Mouse (Mus musculus) adrenal gland (tissue): ENCODE data around the gene 2410004B18Rik.
"Not testable (repeated sequence)": the region's sequence is repeated elsewhere in the genome, so short reads cannot be mapped to it uniquely, and the experiment has no call there.

ENCODE experiments used
- intact Hi-C: fragments of 180-260 bp; cut with DNase I; formaldehyde crosslinking; loops from one replicate; pipeline ENCODE4 v1.15.1; 2025

The 2410004B18Rik gene

GRCm38 (mm10) chr3:145963101-145964017, 25.5 kb downstream of the 2410004B18Rik start:
- intact Hi-C loops: no loop called here

- intact Hi-C loops: no loop called here
Measured at GRCm38 (mm10) chr3:145964018-145964387, 26.2 kb downstream of the 2410004B18Rik start.

DNA sequence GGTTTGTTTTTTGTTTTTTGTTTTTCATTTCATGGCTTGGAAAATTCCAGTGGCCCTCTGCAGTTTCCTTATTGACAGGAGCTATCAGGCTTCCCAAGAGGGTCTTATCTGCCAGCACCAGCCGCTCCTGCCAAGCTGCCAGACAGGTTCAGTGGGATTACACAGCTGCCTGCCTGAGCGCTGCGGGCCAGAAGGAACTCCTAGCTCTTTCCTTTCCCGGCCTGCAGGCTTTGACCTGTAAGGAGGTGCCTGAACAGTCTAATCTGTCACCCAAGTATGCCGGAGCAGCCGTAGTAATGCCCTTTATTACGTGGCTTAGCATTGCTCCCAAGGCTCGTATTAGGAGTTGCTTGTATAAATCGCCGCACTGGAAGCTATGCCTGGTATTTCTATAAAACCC, 26.7 kb downstream of the 2410004B18Rik start:
- intact Hi-C loops: no loop called here

- intact Hi-C loops: not testable (repeated sequence)
Measured at GRCm38 (mm10) chr3:145965583-145965982, 27.8 kb downstream of the 2410004B18Rik start.

GRCm38 (mm10) chr3:145966806-145967205, 29.0 kb downstream of the 2410004B18Rik start:
- intact Hi-C loops: no loop called here

DNA sequence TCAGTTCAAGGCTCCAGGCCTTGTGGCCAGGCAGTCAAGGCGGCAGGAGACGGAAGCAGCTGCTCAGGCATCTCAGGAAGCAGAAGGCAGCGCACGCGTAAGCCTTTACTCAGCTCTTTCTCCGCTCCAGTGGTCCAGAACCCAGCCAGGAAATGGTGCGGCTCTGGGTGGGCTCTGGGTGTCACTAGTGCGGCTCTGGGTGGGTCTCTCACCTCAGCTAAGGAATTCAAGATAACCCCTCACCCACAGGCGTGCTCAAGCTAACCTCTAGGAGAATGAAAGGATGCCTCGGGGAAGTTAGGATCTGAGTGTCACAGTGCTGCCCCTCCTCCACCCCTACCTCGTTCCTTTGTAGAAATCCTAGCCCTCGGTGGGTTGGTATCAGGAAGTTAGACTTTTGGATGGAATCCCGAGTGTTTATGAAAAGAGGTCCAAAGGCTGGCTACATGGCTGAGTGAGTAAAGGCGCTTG, 31.3 kb downstream of the 2410004B18Rik start:
- intact Hi-C loops: no loop called here

DNA sequence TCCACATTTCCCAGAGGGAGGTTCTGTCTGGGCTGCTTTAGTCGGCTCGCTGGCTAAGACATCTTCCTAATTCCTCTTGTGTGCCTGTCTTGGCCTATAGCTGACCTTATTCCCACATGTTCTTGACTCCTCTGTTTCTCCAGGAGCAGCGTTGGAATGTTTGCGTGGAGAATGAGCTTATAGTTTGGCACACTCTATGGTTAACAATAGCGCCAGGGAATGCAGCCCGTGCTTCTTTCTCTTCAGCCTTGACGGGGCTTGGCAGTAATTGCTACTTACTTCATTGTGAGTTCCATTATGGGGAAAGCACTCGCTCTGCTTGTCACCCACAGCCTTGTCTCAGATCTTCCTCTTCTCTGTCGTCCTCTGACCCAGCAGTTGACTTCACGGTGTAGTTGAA, 33.7 kb downstream of the 2410004B18Rik start:
- intact Hi-C loops: no loop called here

DNA sequence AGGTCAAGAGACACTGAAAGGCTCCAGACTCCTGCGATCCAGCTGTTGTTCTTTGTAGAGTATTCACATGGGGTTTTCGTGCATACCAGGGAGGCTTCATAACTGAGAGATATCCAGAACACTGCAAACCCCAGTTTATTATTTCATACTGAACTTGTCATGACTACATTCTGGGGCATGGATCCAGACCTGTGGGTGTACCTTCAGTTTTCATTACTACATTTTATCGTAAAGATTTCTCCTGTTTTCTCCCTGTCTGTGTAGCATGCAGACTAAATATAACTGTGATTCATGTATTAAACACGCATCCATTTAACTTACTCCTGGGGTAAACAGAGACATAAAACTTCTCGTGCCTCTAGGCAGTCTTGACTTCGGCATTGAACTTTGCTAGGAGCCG, 37.2 kb downstream of the 2410004B18Rik start:
- intact Hi-C loops: no loop called here

- intact Hi-C loops: no loop called here
Measured at GRCm38 (mm10) chr3:145985333-145985925, 47.6 kb downstream of the 2410004B18Rik start.

DNA sequence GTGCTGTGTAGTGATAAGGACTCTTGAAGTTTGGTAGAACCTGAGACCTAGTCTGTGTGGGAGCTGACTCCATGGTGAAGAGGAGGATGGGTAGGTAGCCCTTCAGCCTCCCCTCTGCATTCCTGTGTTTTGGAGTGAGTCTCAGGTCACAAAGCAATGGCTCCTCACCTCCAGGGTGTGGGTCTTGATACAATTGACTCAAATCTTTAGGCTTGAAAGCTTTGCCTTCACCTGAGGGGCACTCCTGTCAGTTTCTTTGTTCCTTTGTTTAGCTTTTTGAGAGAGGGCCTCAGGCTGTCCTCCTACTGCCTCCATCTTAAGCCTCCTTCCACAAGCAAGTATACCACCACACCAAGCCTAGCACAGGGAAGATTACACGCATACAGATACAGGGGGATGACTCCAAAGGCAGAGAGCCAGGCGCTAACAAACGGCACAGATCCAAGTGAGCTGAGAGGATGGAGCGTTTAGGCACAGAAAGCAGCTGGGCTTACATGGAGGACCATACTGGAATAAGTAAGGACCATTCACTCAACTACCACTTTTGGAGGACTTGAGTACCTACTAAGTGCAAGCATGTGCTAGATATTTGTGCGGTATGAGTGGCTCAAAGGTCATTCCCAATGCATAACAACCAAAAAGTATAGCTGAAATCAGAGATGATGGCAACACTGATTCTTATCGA, 48.6 kb downstream of the 2410004B18Rik start:
- intact Hi-C loops: no loop called here

DNA sequence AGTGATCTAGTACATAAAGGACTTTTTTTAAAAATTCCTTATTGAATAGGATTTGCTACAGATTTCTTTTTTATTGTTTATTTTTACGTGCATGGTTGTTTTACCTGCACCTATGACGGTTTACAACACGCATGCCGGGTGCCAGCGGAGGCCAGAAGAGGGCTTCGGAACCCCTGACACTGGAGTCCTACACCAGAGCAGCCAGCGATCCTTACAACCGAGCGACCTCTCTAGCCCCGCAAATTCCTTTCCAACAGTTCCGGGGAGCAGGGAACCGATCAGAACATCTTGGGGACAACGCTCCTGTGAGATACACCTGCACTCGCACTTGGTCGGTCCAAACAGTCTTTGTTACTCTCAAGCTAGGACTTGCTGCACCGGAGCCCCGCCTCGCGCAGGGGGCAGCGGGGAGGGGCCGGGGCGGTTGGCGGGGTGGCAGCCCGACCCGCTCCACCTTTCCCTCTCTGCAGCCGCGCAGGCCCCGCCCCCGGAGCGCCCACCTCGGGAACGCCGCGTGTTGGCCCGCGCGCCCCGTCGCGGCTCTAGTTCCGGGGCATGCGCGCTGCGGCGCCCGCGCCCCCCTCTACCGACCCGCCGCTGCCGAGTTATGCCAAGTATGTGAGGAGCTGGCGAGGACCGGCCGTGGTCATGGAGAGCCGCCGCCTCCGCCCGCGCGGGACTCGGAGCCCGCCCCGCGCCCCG, 49.6 kb downstream of the 2410004B18Rik start, which contains the start of gene Syde2:
Gene Syde2 (plus strand): TSS at position 603 of the 702 bp plus-strand sequence.
- intact Hi-C loops: no loop called here

- intact Hi-C loops: no loop called here
Measured at GRCm38 (mm10) chr3:145987970-145988683, 50.3 kb downstream of the 2410004B18Rik start.

GRCm38 (mm10) chr3:145988684-145989575, 51.1 kb downstream of the 2410004B18Rik start:
- intact Hi-C loops: no loop called here

GRCm38 (mm10) chr3:145989576-145990081, 51.8 kb downstream of the 2410004B18Rik start:
- intact Hi-C loops: loop anchor here (10.0 kb wide), 1 partner anchor 45 kb away; no protein-coding TSS in a partner anchor

DNA sequence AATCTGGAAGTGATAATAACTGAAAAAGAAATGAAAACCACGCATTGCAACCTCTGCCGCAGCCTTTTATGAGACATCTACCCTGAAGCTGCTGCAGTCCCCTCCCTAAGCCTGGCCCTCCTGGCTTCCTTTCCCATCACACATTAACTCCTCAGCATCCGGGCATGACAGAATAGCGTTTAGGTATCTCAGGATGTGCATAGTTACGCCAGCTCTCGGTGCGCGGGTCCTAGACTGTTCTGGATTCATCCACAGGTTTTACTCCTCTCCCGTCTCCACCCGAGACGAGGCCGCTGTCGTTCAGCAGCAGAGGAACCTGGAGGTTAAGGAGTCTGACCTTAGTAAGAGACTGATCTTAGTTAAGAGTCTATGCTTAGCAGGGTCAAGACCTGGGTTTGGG, 53.3 kb downstream of the 2410004B18Rik start:
- intact Hi-C loops: loop anchor here (10.0 kb wide), 1 partner anchor 46 kb away; no protein-coding TSS in a partner anchor

- intact Hi-C loops: loop anchor here (10.0 kb wide), 1 partner anchor 47 kb away; no protein-coding TSS in a partner anchor
Measured at GRCm38 (mm10) chr3:145991976-145992730, 54.3 kb downstream of the 2410004B18Rik start.

GRCm38 (mm10) chr3:145992796-145993195, 55.0 kb downstream of the 2410004B18Rik start:
- intact Hi-C loops: loop anchor here (10.0 kb wide), 1 partner anchor 48 kb away; no protein-coding TSS in a partner anchor
